Mouse (Mus musculus): ENCODE measurements around the gene Lrrc25. TPM values are rescaled to one million over a fixed set of nuclear protein-coding genes. Genes with fewer than 3 reads are reported as not detected.

Lrrc25 gene
- total and polyA plus RNA-seq, 3 experiments: 0.30 to 5.9 (median 2.4) TPM

GRCm38 (mm10) chr8:70570990-70571389 lies 45.0 kb upstream of the Lrrc25 start:
- no peak for TF ChIP-seq NRF1 (IDR thresholded peaks at IDR 0.05; ENCODE audit: low read depth, low read length)
- TF ChIP-seq NELFE (IDR thresholded peaks at IDR 0.05; ENCODE audit: low read depth, low read length): no peak
- H3K4me3 ChIP-seq (replicated peaks in 1 of 3; ENCODE audit: low read depth in 2 of 3, low read length in 2 of 3, poor library complexity in 1 of 3): no peak overlapping the region
- dilution Hi-C loops (cut with MboI; ENCODE audit: extremely low pct_ligation_motif_present, extremely low pct_unique_long_range_greater_than_20kb, low sequenced_read_pairs) (no loop called here), in situ Hi-C loops (cut with MboI; ENCODE audit: low pct_ligation_motif_present, low pct_unique_long_range_greater_than_20kb, low sequenced_read_pairs) (no loop called here)
- no peak for DNase-seq (ENCODE audit: extremely low read depth)
- no peaks in the 10 kb centered on the region for H3K27me3 ChIP-seq (replicated peaks)
- no peaks in the 10 kb centered on the region for H3K79me2 ChIP-seq (replicated peaks; ENCODE audit: control insufficient read depth, extremely low read depth, insufficient read depth, poor library complexity, severe bottlenecking)
- H3K27ac ChIP-seq (ENCODE audit: insufficient read depth, low read depth): no peak overlapping the region
- peaks cover 8 to 74% of the 10 kb centered on the region in 2 experiments for H3K36me3 ChIP-seq (replicated peaks in 1 of 2; ENCODE audit: control insufficient read depth in 1 of 2, insufficient read depth in 1 of 2, low read length in 1 of 2)
- no peak overlapping the region for H3K4me2 ChIP-seq (ENCODE audit: insufficient read depth, low read depth, poor library complexity, severe bottlenecking)
- no peak overlapping the region for H3K9ac ChIP-seq (ENCODE audit: insufficient read depth, low read depth)
- H3K4me1 ChIP-seq (ENCODE audit: control insufficient read depth in 1 of 2, insufficient read depth in 2 of 2): peaks cover 8 to 27% of the 10 kb centered on the region in 2 experiments
- H3K9me3 ChIP-seq (replicated peaks; ENCODE audit: low read length): no peaks in the 10 kb centered on the region

GRCm38 (mm10) chr8:70574302-70574701 lies 41.7 kb upstream of the Lrrc25 start:
- H3K4me3 ChIP-seq (replicated peaks in 1 of 3; ENCODE audit: low read depth in 2 of 3, low read length in 2 of 3, poor library complexity in 1 of 3): no peak overlapping the region
- no peak overlapping the region for H3K4me2 ChIP-seq (ENCODE audit: insufficient read depth, low read depth, poor library complexity, severe bottlenecking)
- no peak for DNase-seq (ENCODE audit: extremely low read depth)
- no peaks in the 10 kb centered on the region for H3K79me2 ChIP-seq (replicated peaks; ENCODE audit: control insufficient read depth, extremely low read depth, insufficient read depth, poor library complexity, severe bottlenecking)
- no peaks in the 10 kb centered on the region for H3K9me3 ChIP-seq (replicated peaks; ENCODE audit: low read length)
- H3K27me3 ChIP-seq (replicated peaks): no peaks in the 10 kb centered on the region
- peaks cover 8 to 27% of the 10 kb centered on the region in 2 experiments for H3K4me1 ChIP-seq (ENCODE audit: control insufficient read depth in 1 of 2, insufficient read depth in 2 of 2)
- in situ Hi-C loops (cut with MboI; ENCODE audit: low pct_ligation_motif_present, low pct_unique_long_range_greater_than_20kb, low sequenced_read_pairs) (no loop called here), dilution Hi-C loops (cut with MboI; ENCODE audit: extremely low pct_ligation_motif_present, extremely low pct_unique_long_range_greater_than_20kb, low sequenced_read_pairs) (no loop called here)
- peaks cover 30 to 87% of the 10 kb centered on the region in 2 experiments for H3K36me3 ChIP-seq (replicated peaks in 1 of 2; ENCODE audit: control insufficient read depth in 1 of 2, insufficient read depth in 1 of 2, low read length in 1 of 2)
- TF ChIP-seq IRF4 (IDR thresholded peaks at IDR 0.05; ENCODE audit: low read depth, low read length): no peak
- TF ChIP-seq CHD1 (IDR thresholded peaks at IDR 0.05; ENCODE audit: low read depth, low read length): no peak
- TF ChIP-seq SMC3 (IDR thresholded peaks at IDR 0.05; ENCODE audit: low read depth, low read length): no peak
- TF ChIP-seq MEF2A (IDR thresholded peaks at IDR 0.05; ENCODE audit: borderline replicate concordance, low read depth, low read length): no peak
- TF ChIP-seq PAX5 (IDR thresholded peaks at IDR 0.05; ENCODE audit: low read length): no peak
- TF ChIP-seq JUN (IDR thresholded peaks at IDR 0.05; ENCODE audit: insufficient read depth, low read depth, low read length): no peak
- TF ChIP-seq UBTF (IDR thresholded peaks at IDR 0.05; ENCODE audit: low read depth, low read length): no peak
- no peak for TF ChIP-seq TCF12 (IDR thresholded peaks at IDR 0.05; ENCODE audit: low read depth, low read length)
- TF ChIP-seq CHD2 (IDR thresholded peaks at IDR 0.05; ENCODE audit: low read length): no peak
- TF ChIP-seq USF1 (IDR thresholded peaks at IDR 0.05; ENCODE audit: low read depth, low read length): no peak
- TF ChIP-seq USF2 (conservative IDR thresholded peaks at IDR 0.05; ENCODE audit: low read depth, low read length): no peak
- no peak for TF ChIP-seq NRF1 (IDR thresholded peaks at IDR 0.05; ENCODE audit: low read depth, low read length)
- TF ChIP-seq RAD21 (IDR thresholded peaks at IDR 0.05; ENCODE audit: low read depth, low read length): no peak
- no peak for TF ChIP-seq ZMIZ1 (IDR thresholded peaks at IDR 0.05; ENCODE audit: low read depth, low read length)
- no peak for TF ChIP-seq GABPA (IDR thresholded peaks at IDR 0.05; ENCODE audit: insufficient replicate concordance, low read depth, low read length)
- TF ChIP-seq NELFE (IDR thresholded peaks at IDR 0.05; ENCODE audit: low read depth, low read length): no peak
- H3K27ac ChIP-seq (ENCODE audit: insufficient read depth, low read depth): no peak overlapping the region
- H3K9ac ChIP-seq (ENCODE audit: insufficient read depth, low read depth): no peak overlapping the region
